Mouse (Mus musculus) heart, embryonic 13.5 days (tissue): Measurements from ENCODE around the gene Emg1. TPM values are rescaled to one million over a fixed set of nuclear protein-coding genes. Genes with fewer than 3 reads are reported as not detected.
A peak's percentile ranks its signal among the peaks of the same experiment; 100 is the strongest.

ENCODE experiments used
- microRNA counts: library from miRNA; unstranded; fragments of <30 nt; microRNA quantifications from one replicate; lab custom pipeline; 2016
- microRNA-seq: library from miRNA; unstranded; fragments of <30 nt; microRNA quantifications from one replicate; pipeline ENCODE4, GENCODE M21; 2016
- polyA plus RNA-seq: library from polyadenylated mRNA; unstranded; fragments of >200 nt; fragmentation: Nextera tagmentation; extraction: Ambion mirVana; gene quantifications from 2 replicates; pipeline ENCODE4 v1.2.1, GENCODE M21; 2015

Gene Emg1
- polyA plus RNA-seq, 1 experiment from 2014 or later, result 113 TPM

MicroRNA genes within 50 kb of the gene (microRNA counts, 519-probe panel; counts per million panel counts)
- 209 counts per million, percentile 61 among the panel's probes with 10 or more counts for microRNA mmu-miR-141 (lab: Ali Mortazavi, UCI)
- microRNA mmu-miR-200c (lab: Ali Mortazavi, UCI), result 2,876 counts per million, percentile 66 among the panel's probes with 10 or more counts

Small RNA genes within 50 kb of the gene (microRNA-seq; reads per million reads assigned to microRNA genes)
- gene Mir141 (61.4 reads per million, percentile 46 among the genes with 10 or more reads in this experiment), gene Mir200c (450 reads per million, percentile 73 among the genes with 10 or more reads in this experiment)

Other genes with a start within 250 kb of the Emg1 start
- 1.1 and 1.9 TPM in 2 replicates for gene Clstn3, start 247.4 kb downstream of the Emg1 start, polyA plus RNA-seq
- gene C1rl, start 219.1 kb downstream of the Emg1 start, polyA plus RNA-seq, result 0.46 and 0.52 TPM in 2 replicates
- gene C1ra, start 199.8 kb downstream of the Emg1 start, polyA plus RNA-seq, result 0.40 and 0.68 TPM in 2 replicates
- 0.74 and 1.0 TPM in 2 replicates for gene C1s1, start 169.8 kb downstream of the Emg1 start, polyA plus RNA-seq
- gene C1rb, start 141.9 kb downstream of the Emg1 start, polyA plus RNA-seq, result not detected in 2 replicates
- gene C1s2, start 76.1 kb downstream of the Emg1 start, polyA plus RNA-seq, result not detected in 2 replicates
- 44.1 and 47.4 TPM in 2 replicates for gene Lpcat3, start 49.2 kb downstream of the Emg1 start, polyA plus RNA-seq
- gene Phb2, start 158 bp upstream of the Emg1 start, polyA plus RNA-seq, result 293 and 326 TPM in 2 replicates
- gene Ptpn6, start 26.5 kb upstream of the Emg1 start, polyA plus RNA-seq, result 5.3 and 5.6 TPM in 2 replicates
- 364 and 411 TPM in 2 replicates for gene Grcc10, start 29.2 kb upstream of the Emg1 start, polyA plus RNA-seq
- not detected in 2 replicates for gene Gm45234, start 43.8 kb upstream of the Emg1 start, polyA plus RNA-seq
- 7.8 and 9.4 TPM in 2 replicates for gene Atn1, start 44.3 kb upstream of the Emg1 start, polyA plus RNA-seq
- gene Eno2, start 57.5 kb upstream of the Emg1 start, polyA plus RNA-seq, result 4.6 and 4.9 TPM in 2 replicates
- gene Lrrc23, start 67.5 kb upstream of the Emg1 start, polyA plus RNA-seq, result 0.09 TPM in 1 of 2 replicates, not detected in the other
- 8.4 and 10.9 TPM in 2 replicates for gene Spsb2, start 96.5 kb upstream of the Emg1 start, polyA plus RNA-seq
- gene Tpi1, start 102.1 kb upstream of the Emg1 start, polyA plus RNA-seq, result 1,248 and 1,451 TPM in 2 replicates
- 98.3 and 101 TPM in 2 replicates for gene Usp5, start 117.3 kb upstream of the Emg1 start, polyA plus RNA-seq
- 123 and 132 TPM in 2 replicates for gene Cdca3, start 117.4 kb upstream of the Emg1 start, polyA plus RNA-seq
- 7.8 and 11.7 TPM in 2 replicates for gene Gnb3, start 128.1 kb upstream of the Emg1 start, polyA plus RNA-seq
- 15.5 and 17.7 TPM in 2 replicates for gene P3h3, start 145.6 kb upstream of the Emg1 start, polyA plus RNA-seq
- 1.6 TPM in 2 replicates for gene Gpr162, start 151.8 kb upstream of the Emg1 start, polyA plus RNA-seq
- gene Cd4, start 176.0 kb upstream of the Emg1 start, polyA plus RNA-seq, result not detected in 2 replicates
- gene Lag3, start 199.5 kb upstream of the Emg1 start, polyA plus RNA-seq, result 1.0 and 1.1 TPM in 2 replicates
- gene Ptms, start 207.9 kb upstream of the Emg1 start, polyA plus RNA-seq, result 231 and 233 TPM in 2 replicates
- gene Mlf2, start 219.2 kb upstream of the Emg1 start, polyA plus RNA-seq, result 288 and 320 TPM in 2 replicates